Mouse (Mus musculus): Measurements from ENCODE around the gene Cnot6l.

The Cnot6l gene

GRCm38 (mm10) chr5:96164021-96164411 is at the start of gene Cnot6l:
Gene Cnot6l, minus strand, starts transcription at chr5:96164171.
- DNase-seq (ENCODE audit: low read depth, low spot score): peak; percentile 54

- peak; percentile 98 for DNase-seq (ENCODE audit: low read depth, low spot score)
Observed at GRCm38 (mm10) chr5:96209916-96210583, 46.1 kb upstream of the Cnot6l start.

- peak; percentile 48 for DNase-seq (ENCODE audit: low read depth, low spot score)
Observed at GRCm38 (mm10) chr5:96209459-96209858, 45.5 kb upstream of the Cnot6l start, which contains the start of gene Mrpl1. Gene Mrpl1, plus strand, starts transcription at chr5:96209493.

GRCm38 (mm10) chr5:96208543-96208942 is 44.6 kb upstream of the Cnot6l start:
- DNase-seq (ENCODE audit: low read depth, low spot score): no peak

- DNase-seq (ENCODE audit: low read depth, low spot score): no peak
Observed at GRCm38 (mm10) chr5:96207531-96207930, 43.6 kb upstream of the Cnot6l start.

DNA sequence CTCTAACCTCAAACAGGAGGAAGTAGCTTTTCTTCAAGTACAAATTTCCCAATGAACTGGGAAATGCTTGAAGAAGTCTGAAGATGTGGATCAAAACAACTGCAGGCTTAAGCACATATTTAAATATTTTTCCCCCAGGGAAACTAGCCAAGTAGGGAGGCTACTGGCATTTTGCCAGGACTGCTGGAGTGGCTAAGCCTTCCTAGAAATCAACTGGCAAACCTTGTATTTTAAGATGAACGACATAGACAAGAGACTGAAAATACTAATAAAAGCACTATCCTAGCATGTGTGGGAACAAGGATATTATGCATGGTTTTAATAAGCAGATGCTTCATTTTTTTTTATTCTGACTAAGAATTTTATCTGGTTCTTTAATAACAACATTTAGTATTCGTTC is 42.9 kb upstream of the Cnot6l start:
- peak; percentile 40 for DNase-seq (ENCODE audit: low read depth, low spot score)

GRCm38 (mm10) chr5:96201462-96202154 is 37.6 kb upstream of the Cnot6l start:
- no peak for DNase-seq (ENCODE audit: low read depth, low spot score)

DNA sequence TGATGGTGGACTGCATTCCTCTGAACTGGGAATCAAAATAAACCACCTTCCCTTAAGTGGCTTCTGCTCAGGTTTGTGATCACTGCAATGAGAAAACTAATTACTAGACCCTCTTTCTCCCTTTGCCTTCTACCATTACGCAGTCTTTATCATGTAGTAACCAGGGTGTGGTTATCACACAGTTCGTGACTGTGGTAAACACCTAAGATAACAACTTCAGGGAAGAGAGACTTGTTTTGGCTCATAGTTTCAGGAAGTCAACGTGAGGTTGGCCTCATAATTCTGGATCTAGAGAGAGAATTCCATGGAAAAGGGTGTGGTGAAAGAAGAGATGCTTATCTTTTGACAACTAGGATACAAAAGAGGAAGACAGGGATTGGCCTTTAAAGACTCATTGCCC is 36.3 kb upstream of the Cnot6l start:
- DNase-seq (ENCODE audit: low read depth, low spot score): no peak

- no peak for DNase-seq (ENCODE audit: low read depth, low spot score)
Observed at GRCm38 (mm10) chr5:96198271-96198670, 34.3 kb upstream of the Cnot6l start.

DNA sequence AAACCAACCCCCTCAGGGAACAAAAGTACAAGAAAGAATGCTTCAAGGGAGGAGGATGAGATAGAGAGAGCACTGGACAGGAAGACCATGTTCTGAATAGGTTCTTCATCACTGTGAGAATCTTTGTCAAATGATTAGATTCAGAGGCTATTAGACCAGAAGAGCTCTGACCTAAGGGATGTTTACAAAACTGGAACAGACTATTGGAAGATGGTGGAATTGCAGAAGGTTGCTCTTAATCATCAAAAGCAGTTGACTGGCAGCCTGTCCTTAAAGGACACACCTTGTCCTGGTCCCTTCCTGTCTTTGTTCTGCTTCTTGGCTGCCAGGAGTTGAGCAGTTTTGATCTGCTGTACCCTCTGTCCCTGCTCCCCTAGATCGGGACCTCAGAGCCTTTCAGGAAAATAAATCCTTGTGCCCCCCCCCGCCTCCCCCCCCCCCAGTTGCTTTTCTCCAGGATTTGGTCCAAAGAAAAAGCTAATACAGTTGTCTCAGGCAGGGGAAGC is 32.6 kb upstream of the Cnot6l start:
- DNase-seq (ENCODE audit: low read depth, low spot score): no peak

- DNase-seq (ENCODE audit: low read depth, low spot score): no peak
Observed at GRCm38 (mm10) chr5:96191251-96191650, 27.3 kb upstream of the Cnot6l start.

DNA sequence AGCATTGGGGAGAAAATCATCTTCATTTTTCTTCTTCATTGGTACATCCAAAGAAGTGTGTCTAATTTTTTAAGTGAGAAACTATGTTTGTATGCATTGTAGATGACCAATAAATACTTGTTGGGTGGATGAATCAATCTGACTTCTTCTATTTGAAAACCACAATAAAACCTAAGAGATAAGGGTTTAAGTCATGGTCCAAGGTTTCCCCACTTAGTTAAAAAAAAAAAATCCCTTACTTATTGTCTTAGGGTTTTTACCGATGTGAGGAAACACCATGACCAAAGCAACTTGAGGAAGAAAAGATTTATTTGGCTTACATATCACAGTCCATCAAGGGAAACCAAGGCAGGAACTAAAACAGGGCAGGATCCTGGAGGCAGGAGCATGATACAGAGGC is 25.8 kb upstream of the Cnot6l start:
- DNase-seq (ENCODE audit: low read depth, low spot score): no peak

GRCm38 (mm10) chr5:96183987-96184386 is 20.0 kb upstream of the Cnot6l start:
- no peak for DNase-seq (ENCODE audit: low read depth, low spot score)

DNA sequence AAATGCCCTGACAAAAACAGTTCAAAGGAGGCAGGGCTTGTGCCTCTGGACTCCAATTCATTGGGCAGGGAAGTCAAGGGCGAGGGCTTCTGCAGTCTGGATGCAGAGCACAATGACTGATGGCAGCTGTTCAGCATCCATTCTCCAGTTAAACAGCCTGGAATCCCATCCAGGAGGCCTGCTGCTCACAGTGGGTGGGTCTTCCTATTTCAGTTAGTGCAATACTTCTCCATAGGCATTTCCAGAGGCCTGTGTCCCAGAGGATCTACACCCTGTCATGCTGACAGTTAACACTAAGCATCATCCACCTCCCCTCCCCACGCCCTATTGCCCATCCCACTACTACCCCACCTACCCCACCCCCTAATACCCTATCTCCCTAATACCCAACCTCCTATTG is 19.2 kb upstream of the Cnot6l start:
- no peak for DNase-seq (ENCODE audit: low read depth, low spot score)

- DNase-seq (ENCODE audit: low read depth, low spot score): no peak
Observed at GRCm38 (mm10) chr5:96176879-96177358, 12.9 kb upstream of the Cnot6l start.

DNA sequence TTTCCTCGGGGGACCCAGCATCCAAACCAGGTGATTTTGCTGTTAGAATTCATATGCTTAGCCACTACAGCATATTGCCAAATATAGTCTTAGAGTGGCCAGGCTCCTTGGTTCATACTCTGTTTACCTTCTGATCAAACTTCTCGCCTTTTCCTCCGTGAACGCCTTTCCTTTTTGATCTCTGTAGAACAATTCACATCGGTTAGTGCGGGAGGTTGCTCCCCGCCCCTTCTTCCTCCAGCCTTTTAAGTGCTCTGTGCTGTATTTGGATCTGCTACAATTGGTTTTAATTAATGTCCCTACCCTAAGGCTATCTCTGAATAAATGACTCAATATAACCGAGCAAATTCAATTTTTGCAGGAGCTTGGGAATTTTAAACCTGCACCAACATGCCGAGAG is 12.2 kb upstream of the Cnot6l start:
- DNase-seq (ENCODE audit: low read depth, low spot score): no peak

DNA sequence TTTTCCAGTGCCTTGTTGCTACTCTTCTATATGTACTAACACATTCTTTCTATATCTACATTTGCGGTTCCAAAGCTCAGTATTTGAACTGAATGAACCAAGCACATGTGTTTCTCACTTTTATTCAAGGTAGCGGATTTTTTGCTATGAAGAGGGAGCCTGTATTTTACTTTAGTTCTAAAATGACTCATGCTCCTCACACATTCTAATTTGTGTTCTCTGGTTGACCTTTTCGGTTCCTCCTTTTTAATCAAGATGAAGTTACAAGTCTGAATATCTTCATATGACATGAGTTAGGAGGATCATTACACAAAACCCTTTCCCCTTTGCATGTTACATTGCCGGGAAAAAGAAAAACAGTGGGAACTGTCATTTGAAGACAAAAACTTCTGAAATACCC is 7.8 kb upstream of the Cnot6l start:
- DNase-seq (ENCODE audit: low read depth, low spot score): no peak

DNA sequence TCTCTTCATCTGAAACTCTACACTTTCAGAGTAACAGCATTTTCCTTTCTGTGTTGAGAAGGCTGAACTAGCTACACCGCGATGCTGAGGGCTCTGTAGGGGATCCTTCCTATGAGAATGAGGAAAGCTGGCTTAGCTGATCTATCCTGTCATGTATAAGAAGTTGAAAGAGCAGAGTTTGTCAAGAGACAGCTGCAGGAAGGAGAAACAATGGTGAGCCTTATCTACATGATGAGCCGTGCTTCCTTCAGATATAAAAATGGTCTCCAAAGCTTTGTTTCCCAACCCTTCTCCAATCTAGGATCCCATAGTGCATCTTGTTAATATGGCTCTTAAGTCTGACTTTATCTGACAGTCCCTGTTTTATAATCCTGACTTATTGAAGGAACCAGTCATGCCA is 6.5 kb upstream of the Cnot6l start:
- DNase-seq (ENCODE audit: low read depth, low spot score): no peak

DNA sequence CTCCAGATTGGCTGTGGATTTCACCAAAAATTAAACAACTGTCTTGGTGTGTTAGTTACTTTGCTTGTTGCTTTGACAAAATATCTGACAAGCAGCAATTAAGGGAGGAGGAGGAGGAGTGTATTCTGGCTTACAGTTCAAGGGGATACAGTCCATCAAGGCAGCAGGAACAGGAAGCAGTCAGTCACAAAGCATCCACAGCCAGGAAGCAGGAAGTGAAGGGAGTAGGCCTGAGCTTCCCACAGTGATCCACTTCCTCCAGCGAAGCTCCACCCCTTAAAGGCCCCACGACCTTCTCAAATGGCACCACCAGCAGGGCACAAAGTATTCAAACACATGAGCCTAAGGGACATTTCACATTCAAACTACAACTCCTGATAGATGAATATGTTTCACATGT is 2.8 kb upstream of the Cnot6l start:
- no peak for DNase-seq (ENCODE audit: low read depth, low spot score)

GRCm38 (mm10) chr5:96163396-96164020 is 463 bp downstream of the Cnot6l start:
- no peak for DNase-seq (ENCODE audit: low read depth, low spot score)

- DNase-seq (ENCODE audit: low read depth, low spot score): peak; percentile 94
Observed at GRCm38 (mm10) chr5:96162399-96163331, 1.3 kb downstream of the Cnot6l start.
